Mouse (Mus musculus) liver, embryonic 16.5 days (tissue): ENCODE measurements around the gene Ccdc85c. TPM values are rescaled to one million over a fixed set of nuclear protein-coding genes. Genes with fewer than 3 reads are reported as not detected.

ENCODE experiments used
- ATAC-seq: fragments of 200-750 bp; cut with Nextera tagmentation; 2 replicates; pipeline ENCODE4 v1.8.0; 2017; ENCODE audit warnings: low read depth, mild to moderate bottlenecking, moderate number of reproducible peaks, moderate library complexity
- H3K27ac ChIP-seq: fragments of 300-500 bp; sonication (generic); 2 replicates; pipeline ENCODE4 v1.5.1; 2014; ENCODE audit warnings: mild to moderate bottlenecking, low read length
- H3K27me3 ChIP-seq: fragments of 300-500 bp; sonication (generic); 2 replicates; pipeline ENCODE4 v1.6.1; 2014; ENCODE audit warnings: low read depth, low read length, mixed read lengths; ENCODE audit not compliant: control insufficient read depth, insufficient read depth
- H3K36me3 ChIP-seq: fragments of 300-500 bp; sonication (generic); 2 replicates; pipeline ENCODE4 v1.6.1; 2014; ENCODE audit warnings: mild to moderate bottlenecking; ENCODE audit not compliant: control insufficient read depth, insufficient read depth
- H3K4me1 ChIP-seq: fragments of 300-500 bp; sonication (generic); 2 replicates; pipeline ENCODE4 v1.6.1; 2014; ENCODE audit warnings: low read depth, low read length, mixed read lengths; ENCODE audit not compliant: control insufficient read depth
- H3K4me2 ChIP-seq: fragments of 300-500 bp; sonication (generic); 2 replicates; pipeline ENCODE4 v1.6.1; 2014; ENCODE audit warnings: low read depth, low read length, mixed read lengths
- H3K4me3 ChIP-seq: fragments of 300-500 bp; sonication (generic); 2 replicates; pipeline ENCODE4 v1.5.1; 2014; ENCODE audit warnings: low read depth, mild to moderate bottlenecking, low read length
- H3K9ac ChIP-seq: fragments of 300-500 bp; sonication (generic); 2 replicates; pipeline ENCODE4 v1.6.1; 2014; ENCODE audit warnings: low read depth, low read length
- H3K9me3 ChIP-seq: fragments of 300-500 bp; sonication (generic); replicated peaks from 2 replicates; pipeline ENCODE4 v1.6.1; 2016; ENCODE audit warnings: low read length; ENCODE audit not compliant: control insufficient read depth
- WGBS: fragments of 180-500 bp; shearing (Covaris S2); extraction: QIAGEN DNeasy Blood & Tissue Kit; methylation state at CpG from one replicate; pipeline ENCODE4 v1.1.7; 2014; ENCODE audit not compliant: insufficient replicate concordance; 5-methylcytosine and 5-hydroxymethylcytosine counted together
- polyA plus RNA-seq: library from polyadenylated mRNA; unstranded; fragments of >200 nt; fragmentation: Nextera tagmentation; extraction: Ambion mirVana; gene quantifications from 2 replicates; pipeline ENCODE4 v1.2.1, GENCODE M21; 2015

The Ccdc85c gene
- polyA plus RNA-seq, 1 experiment from 2014 or later: 1.3 TPM

DNA sequence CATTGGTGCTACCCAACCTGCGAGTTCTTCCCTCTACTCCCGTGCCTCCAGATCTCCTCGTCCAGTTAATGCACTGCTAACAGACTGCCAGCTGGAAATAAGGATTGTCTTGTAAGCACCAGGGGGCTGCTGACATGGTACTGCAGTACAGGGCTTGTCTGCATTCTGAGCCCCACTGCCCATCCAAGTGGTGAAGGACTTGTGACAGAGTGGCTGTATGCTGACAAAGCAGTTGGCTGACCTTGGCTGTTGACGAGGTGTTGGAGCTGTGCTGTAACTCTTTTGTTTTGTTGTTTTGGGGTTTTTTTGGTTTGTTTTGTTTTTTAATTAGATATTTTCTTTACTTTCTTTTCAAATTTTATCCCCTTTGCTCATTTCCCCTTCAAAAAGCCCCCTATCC is 76.8 kb downstream of the Ccdc85c start:
- WGBS: 81% methylated on average over 4 of the region's 4 CpGs
- no peak overlapping the region for H3K4me2 ChIP-seq
- no peaks in the 10 kb centered on the region for H3K27me3 ChIP-seq
- no peaks in the 10 kb centered on the region for H3K9me3 ChIP-seq
- no peak for ATAC-seq
- H3K9ac ChIP-seq: no peak overlapping the region
- no peak overlapping the region for H3K27ac ChIP-seq
- no peaks in the 10 kb centered on the region for H3K4me1 ChIP-seq
- no peak overlapping the region for H3K4me3 ChIP-seq
- peaks cover 40% of the 10 kb centered on the region for H3K36me3 ChIP-seq

DNA sequence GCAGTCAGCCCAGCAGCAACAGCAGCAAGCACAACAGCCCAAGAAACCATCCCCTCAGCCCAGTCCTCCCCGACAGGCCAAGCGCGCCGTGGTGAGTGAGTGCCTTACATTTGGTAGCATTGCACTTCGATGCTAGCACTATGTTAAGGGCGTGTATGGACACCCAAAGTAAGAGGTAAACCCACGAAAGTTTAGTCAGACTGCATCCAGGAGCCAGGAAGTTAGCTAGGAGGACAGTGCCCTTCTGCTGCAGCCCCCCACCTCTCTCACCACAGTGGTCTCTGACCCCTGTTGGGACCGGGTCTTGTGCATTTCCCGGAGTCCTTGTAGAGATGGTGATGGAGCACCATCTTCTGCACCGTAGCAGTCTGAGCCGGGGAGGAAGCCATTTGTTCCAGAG is 79.5 kb downstream of the Ccdc85c start:
- no peak for ATAC-seq
- no peaks in the 10 kb centered on the region for H3K9me3 ChIP-seq
- H3K4me2 ChIP-seq: no peak overlapping the region
- no peaks in the 10 kb centered on the region for H3K27me3 ChIP-seq
- no peaks in the 10 kb centered on the region for H3K4me1 ChIP-seq
- peaks cover 48% of the 10 kb centered on the region for H3K36me3 ChIP-seq
- H3K4me3 ChIP-seq: no peak overlapping the region
- no peak overlapping the region for H3K27ac ChIP-seq
- WGBS: 91% methylated on average over 11 of the region's 11 CpGs
- H3K9ac ChIP-seq: no peak overlapping the region

- Histone ChIP-seq H3K27me3 (no peaks in the 10 kb centered on the region), H3K9ac (no peak overlapping the region), H3K4me3 (no peak overlapping the region), H3K4me1 (no peaks in the 10 kb centered on the region), H3K4me2 (no peak overlapping the region), H3K36me3 (peaks cover 44% of the 10 kb centered on the region), H3K9me3 (no peaks in the 10 kb centered on the region), H3K27ac (no peak overlapping the region)
- 92% methylated on average over 5 of the region's 5 CpGs for WGBS
- ATAC-seq: no peak
Measured at GRCm38 (mm10) chr12:108193878-108194277, 81.3 kb downstream of the Ccdc85c start.

DNA sequence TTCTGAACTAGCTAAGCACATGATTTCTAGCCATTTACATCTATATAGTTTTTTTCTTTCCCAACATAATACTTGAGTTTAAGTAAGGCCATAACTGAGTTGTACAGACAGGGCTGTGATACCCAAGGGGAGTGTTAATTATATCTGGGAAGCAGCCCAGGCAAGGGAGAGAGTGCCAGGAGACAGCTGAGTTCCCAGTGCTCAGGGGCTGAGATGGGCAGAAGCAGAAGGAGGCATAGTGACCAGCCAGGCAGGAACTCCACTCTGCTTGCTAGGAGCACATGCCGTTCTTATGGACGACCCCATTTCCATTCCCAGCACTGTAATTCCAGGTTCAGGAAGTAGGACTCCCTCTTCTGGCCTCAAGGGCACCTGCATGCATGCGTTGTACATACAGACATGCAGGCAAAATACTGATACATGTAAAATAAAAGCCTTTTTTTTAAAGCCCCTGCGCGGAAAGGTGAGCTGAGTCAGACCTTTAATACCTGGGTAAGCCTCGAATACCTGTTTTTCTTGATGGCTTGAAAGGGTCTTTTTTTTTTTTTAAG is 87.6 kb downstream of the Ccdc85c start:
- no peak for ATAC-seq
- H3K27me3 ChIP-seq: no peaks in the 10 kb centered on the region
- H3K9me3 ChIP-seq: no peaks in the 10 kb centered on the region
- no peak overlapping the region for H3K27ac ChIP-seq
- no peak overlapping the region for H3K9ac ChIP-seq
- no peak overlapping the region for H3K4me2 ChIP-seq
- no peaks in the 10 kb centered on the region for H3K4me1 ChIP-seq
- peaks cover 40% of the 10 kb centered on the region for H3K36me3 ChIP-seq
- H3K4me3 ChIP-seq: no peak overlapping the region
- 78% methylated on average over 6 of the region's 6 CpGs for WGBS

DNA sequence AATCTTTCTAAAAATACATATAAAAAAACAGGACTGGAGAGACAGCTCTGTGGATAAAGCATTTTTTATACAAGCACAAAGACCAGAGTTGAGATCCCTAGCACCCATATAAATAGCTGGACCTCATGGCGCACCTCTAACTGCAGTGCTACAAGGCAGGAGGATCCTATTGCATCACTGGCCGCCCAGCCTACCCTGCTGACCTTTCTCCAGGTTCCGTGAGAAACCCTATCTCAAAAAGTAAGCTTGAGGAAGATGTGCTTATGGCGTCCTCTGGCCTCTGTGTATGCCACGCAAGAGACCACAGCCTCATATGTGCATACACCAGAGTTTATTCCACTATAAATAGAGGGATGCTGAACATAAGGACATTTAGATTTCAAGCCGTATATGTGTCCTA is 93.5 kb downstream of the Ccdc85c start:
- 80% methylated on average over 6 of the region's 6 CpGs for WGBS
- Histone ChIP-seq H3K27me3 (no peaks in the 10 kb centered on the region), H3K9ac (no peak overlapping the region), H3K4me2 (no peak overlapping the region), H3K9me3 (no peaks in the 10 kb centered on the region), H3K27ac (no peak overlapping the region), H3K36me3 (peaks cover 11% of the 10 kb centered on the region), H3K4me1 (peaks cover 17% of the 10 kb centered on the region), H3K4me3 (no peak overlapping the region)
- ATAC-seq: no peak

DNA sequence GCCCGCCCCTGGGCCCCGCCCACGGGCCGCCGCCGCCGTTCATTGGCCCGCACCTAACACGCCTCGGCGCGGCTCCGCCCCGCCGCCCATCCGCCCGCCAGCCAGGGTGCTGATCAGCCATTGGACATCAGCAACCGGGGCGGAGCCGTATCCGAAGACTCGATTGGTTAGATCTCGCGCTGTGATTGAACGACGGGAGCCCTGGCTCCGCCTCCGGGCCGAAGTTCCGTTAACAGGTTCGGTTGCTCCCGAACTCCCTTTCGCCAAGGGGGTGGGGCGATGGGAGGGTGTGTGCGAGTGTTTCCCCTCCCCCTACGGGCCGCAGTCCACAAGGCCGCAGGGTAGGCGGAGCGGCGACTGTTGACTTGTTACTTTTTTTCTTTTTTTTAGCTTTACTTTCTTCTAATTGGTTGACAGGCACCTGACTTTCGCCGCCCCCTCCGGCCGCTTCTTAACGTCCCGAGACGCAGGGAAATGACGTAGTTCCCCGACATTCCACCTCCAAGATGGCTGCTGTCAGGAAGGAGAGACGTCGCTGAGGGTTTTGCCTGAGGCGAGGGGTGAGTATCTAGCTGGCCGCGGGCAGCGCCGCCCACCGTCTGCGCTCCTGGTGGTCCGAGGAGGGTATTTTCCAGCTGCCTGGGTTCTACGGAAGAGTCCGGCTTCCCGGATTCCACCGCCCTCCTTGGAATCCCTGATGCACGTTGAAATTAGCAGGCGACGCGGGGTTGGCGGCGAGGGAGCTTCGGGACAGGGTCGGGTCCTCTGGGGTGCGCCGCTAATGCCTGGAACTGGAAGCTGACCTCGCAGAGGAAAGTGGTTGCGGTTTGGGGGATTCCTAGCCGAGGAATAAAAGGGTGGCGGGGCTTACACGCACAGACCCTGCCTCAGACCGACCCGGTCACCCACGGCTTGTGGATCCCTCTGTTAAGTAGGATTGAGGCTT is 95.6 kb downstream of the Ccdc85c start, which contains the start of gene Ccnk:
TSS of gene Ccnk (plus strand) at position 259 of the 946 bp plus-strand sequence.
- peak within 1 kb of the TSS; percentile 99 for H3K4me3 ChIP-seq
- under 1% methylated on average over 68 of the region's 82 CpGs for WGBS
- peaks cover 23% of the 10 kb centered on the region for H3K4me1 ChIP-seq
- peak within 1 kb of the TSS; percentile 91 for H3K4me2 ChIP-seq
- peaks cover 4% of the 10 kb centered on the region; the same call in 1 of the 2 replicates for H3K36me3 ChIP-seq
- H3K9me3 ChIP-seq: no peaks in the 10 kb centered on the region
- H3K9ac ChIP-seq: peak within 1 kb of the TSS; percentile 99
- H3K27me3 ChIP-seq: no peaks in the 10 kb centered on the region
- H3K27ac ChIP-seq: peak within 1 kb of the TSS; percentile 96
- peak; percentile 92 for ATAC-seq

DNA sequence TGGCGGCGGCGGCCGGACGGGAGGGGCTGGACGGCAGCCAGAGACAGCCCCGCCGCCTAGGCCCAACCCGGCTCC is 96.1 kb downstream of the Ccdc85c start, which contains the start of gene Setd3:
TSS of gene Setd3 (minus strand) at position 69 of the 75 bp plus-strand sequence.
- peaks cover 23% of the 10 kb centered on the region for H3K4me1 ChIP-seq
- peak within 1 kb of the TSS; percentile 99 for H3K4me3 ChIP-seq
- H3K27me3 ChIP-seq: no peaks in the 10 kb centered on the region
- H3K9me3 ChIP-seq: no peaks in the 10 kb centered on the region
- WGBS: 0% methylated on average over 9 of the region's 9 CpGs
- H3K27ac ChIP-seq: peak within 1 kb of the TSS; percentile 96
- peak within 1 kb of the TSS; percentile 99 for H3K9ac ChIP-seq
- ATAC-seq: no peak
- H3K4me2 ChIP-seq: peak within 1 kb of the TSS; percentile 91
- H3K36me3 ChIP-seq: peaks cover 4% of the 10 kb centered on the region; the same call in 1 of the 2 replicates

GRCm38 (mm10) chr12:108178331-108179245 is 96.6 kb downstream of the Ccdc85c start:
- under 1% methylated on average over 98 of the region's 103 CpGs for WGBS

More at GRCm38 (mm10) chr12:108178331-108179245, 96.6 kb downstream of the Ccdc85c start:
- Histone ChIP-seq H3K9ac (peak overlapping the region; percentile 99), H3K27ac (peak overlapping the region; percentile 96), H3K9me3 (no peaks in the 10 kb centered on the region), H3K4me1 (peaks cover 23% of the 10 kb centered on the region), H3K4me3 (peak overlapping the region; percentile 99), H3K36me3 (peaks cover 4% of the 10 kb centered on the region; the same call in 1 of the 2 replicates), H3K27me3 (no peaks in the 10 kb centered on the region), H3K4me2 (peak overlapping the region; percentile 91)
- ATAC-seq: peak; percentile 69
